Mouse (Mus musculus): ENCODE results near the gene Amz2. TPM values are rescaled to one million over a fixed set of nuclear protein-coding genes. Genes with fewer than 3 reads are reported as not detected.
A peak's percentile ranks its signal among the peaks of the same experiment; 100 is the strongest.
"Not testable (repeated sequence)": the region's sequence is repeated elsewhere in the genome, so short reads cannot be mapped to it uniquely, and the experiment has no call there.

Amz2 gene
- polyA plus RNA-seq, 1 experiment from 2014 or later = 41.9 TPM

GRCm38 (mm10) chr11:109492847-109493464, 67.2 kb downstream of the Amz2 start:
- 90% methylated on average over 8 of the region's 8 CpGs for WGBS
- H3K4me3 ChIP-seq; H3K27me3 ChIP-seq (ENCODE audit: insufficient read depth, poor library complexity, severe bottlenecking); DNase-seq (ENCODE audit: low spot score); H3K27ac ChIP-seq; H3K9me3 ChIP-seq; H3K36me3 ChIP-seq: not testable (repeated sequence)
- H3K4me1 ChIP-seq (replicated peaks) = peaks cover 37% of the 10 kb centered on the region

- no peak for DNase-seq (ENCODE audit: low spot score)
- Histone ChIP-seq H3K9me3 (no peaks in the 10 kb centered on the region), H3K27ac (peak overlapping the region; percentile 62), H3K36me3 (no peaks in the 10 kb centered on the region), H3K27me3 (ENCODE audit: insufficient read depth, poor library complexity, severe bottlenecking) (peaks cover 9% of the 10 kb centered on the region; the same call in 1 of the 2 replicates), H3K4me3 (no peak overlapping the region), H3K4me1 (replicated peaks) (peaks cover 40% of the 10 kb centered on the region)
- 60% methylated on average over 24 of the region's 24 CpGs for WGBS
Observed at GRCm38 (mm10) chr11:109494890-109495770, 69.4 kb downstream of the Amz2 start.

GRCm38 (mm10) chr11:109495771-109496474, 70.2 kb downstream of the Amz2 start:
- 64% methylated on average over 14 of the region's 14 CpGs for WGBS
- Histone ChIP-seq H3K36me3 (no peaks in the 10 kb centered on the region), H3K27ac (no peak overlapping the region), H3K27me3 (ENCODE audit: insufficient read depth, poor library complexity, severe bottlenecking) (peaks cover 9% of the 10 kb centered on the region; the same call in 1 of the 2 replicates), H3K9me3 (no peaks in the 10 kb centered on the region), H3K4me1 (replicated peaks) (peaks cover 40% of the 10 kb centered on the region), H3K4me3 (no peak overlapping the region)
- DNase-seq (ENCODE audit: low spot score) = no peak

- no peaks in the 10 kb centered on the region for H3K9me3 ChIP-seq
- WGBS = 86% methylated on average over 7 of the region's 7 CpGs
- no peaks in the 10 kb centered on the region for H3K36me3 ChIP-seq
- no peak overlapping the region for H3K27ac ChIP-seq
- no peak overlapping the region for H3K4me3 ChIP-seq
- no peak for DNase-seq (ENCODE audit: low spot score)
- H3K4me1 ChIP-seq (replicated peaks) = peaks cover 40% of the 10 kb centered on the region
- peaks cover 9% of the 10 kb centered on the region; the same call in 1 of the 2 replicates for H3K27me3 ChIP-seq (ENCODE audit: insufficient read depth, poor library complexity, severe bottlenecking)
Observed at GRCm38 (mm10) chr11:109496475-109496993, 70.8 kb downstream of the Amz2 start.

- no peak for DNase-seq (ENCODE audit: low spot score)
- WGBS = 73% methylated on average over 6 of the region's 6 CpGs
- H3K9me3 ChIP-seq = no peaks in the 10 kb centered on the region
- 0 out of 2 replicates have a peak, but pooled peaks cover 4% of the 10 kb centered on the region for H3K27me3 ChIP-seq (ENCODE audit: insufficient read depth, poor library complexity, severe bottlenecking)
- H3K4me1 ChIP-seq (replicated peaks) = peaks cover 40% of the 10 kb centered on the region
- no peaks in the 10 kb centered on the region for H3K36me3 ChIP-seq
- H3K4me3 ChIP-seq = no peak overlapping the region
- H3K27ac ChIP-seq = no peak overlapping the region
Observed at GRCm38 (mm10) chr11:109496996-109497714, 71.4 kb downstream of the Amz2 start.

- Histone ChIP-seq H3K4me3 (no peak overlapping the region), H3K36me3 (no peaks in the 10 kb centered on the region), H3K9me3 (no peaks in the 10 kb centered on the region), H3K27me3 (ENCODE audit: insufficient read depth, poor library complexity, severe bottlenecking) (no peaks in the 10 kb centered on the region), H3K27ac (no peak overlapping the region; the same call in 1 of the 2 replicates), H3K4me1 (replicated peaks) (peaks cover 40% of the 10 kb centered on the region)
- 85% methylated on average over 9 of the region's 9 CpGs for WGBS
- DNase-seq (ENCODE audit: low spot score) = no peak
Observed at GRCm38 (mm10) chr11:109497990-109498389, 72.2 kb downstream of the Amz2 start.

GRCm38 (mm10) chr11:109500206-109500605, 74.5 kb downstream of the Amz2 start:
- 95% methylated on average over 5 of the region's 5 CpGs for WGBS
- no peaks in the 10 kb centered on the region for H3K27me3 ChIP-seq (ENCODE audit: insufficient read depth, poor library complexity, severe bottlenecking)
- peaks cover 31% of the 10 kb centered on the region for H3K4me1 ChIP-seq (replicated peaks)
- H3K9me3 ChIP-seq = no peaks in the 10 kb centered on the region
- H3K27ac ChIP-seq = no peak overlapping the region
- no peak for DNase-seq (ENCODE audit: low spot score)
- H3K4me3 ChIP-seq = no peak overlapping the region
- no peaks in the 10 kb centered on the region for H3K36me3 ChIP-seq

Other genes with a start within 250 kb of the Amz2 start
- 1.3 and 1.8 TPM in 2 replicates for gene Rgs9, start 127.8 kb upstream of the Amz2 start, polyA plus RNA-seq (2016; fragmentation: Nextera tagmentation; extraction: Ambion mirVana)
- gene Gna13, start 63.1 kb upstream of the Amz2 start, polyA plus RNA-seq (2016; fragmentation: Nextera tagmentation; extraction: Ambion mirVana) = 15.6 and 20.2 TPM in 2 replicates
- not detected in 2 replicates for gene 9930022D16Rik, start 12.0 kb upstream of the Amz2 start, polyA plus RNA-seq (2016; fragmentation: Nextera tagmentation; extraction: Ambion mirVana)
- 2.6 and 3.8 TPM in 2 replicates for gene Arsg, start 47.4 kb downstream of the Amz2 start, polyA plus RNA-seq (2016; fragmentation: Nextera tagmentation; extraction: Ambion mirVana)
- 3.6 and 5.5 TPM in 2 replicates for gene Slc16a6, start 47.7 kb downstream of the Amz2 start, polyA plus RNA-seq (2016; fragmentation: Nextera tagmentation; extraction: Ambion mirVana)
- gene Wipi1, start 186.0 kb downstream of the Amz2 start, polyA plus RNA-seq (2016; fragmentation: Nextera tagmentation; extraction: Ambion mirVana) = 16.0 and 16.2 TPM in 2 replicates
- gene Prkar1a, start 223.5 kb downstream of the Amz2 start, polyA plus RNA-seq (2016; fragmentation: Nextera tagmentation; extraction: Ambion mirVana) = 313 and 331 TPM in 2 replicates